Comparison of ENCODE assay signal across 8 mouse cellular contexts in the genomic region with DNA sequence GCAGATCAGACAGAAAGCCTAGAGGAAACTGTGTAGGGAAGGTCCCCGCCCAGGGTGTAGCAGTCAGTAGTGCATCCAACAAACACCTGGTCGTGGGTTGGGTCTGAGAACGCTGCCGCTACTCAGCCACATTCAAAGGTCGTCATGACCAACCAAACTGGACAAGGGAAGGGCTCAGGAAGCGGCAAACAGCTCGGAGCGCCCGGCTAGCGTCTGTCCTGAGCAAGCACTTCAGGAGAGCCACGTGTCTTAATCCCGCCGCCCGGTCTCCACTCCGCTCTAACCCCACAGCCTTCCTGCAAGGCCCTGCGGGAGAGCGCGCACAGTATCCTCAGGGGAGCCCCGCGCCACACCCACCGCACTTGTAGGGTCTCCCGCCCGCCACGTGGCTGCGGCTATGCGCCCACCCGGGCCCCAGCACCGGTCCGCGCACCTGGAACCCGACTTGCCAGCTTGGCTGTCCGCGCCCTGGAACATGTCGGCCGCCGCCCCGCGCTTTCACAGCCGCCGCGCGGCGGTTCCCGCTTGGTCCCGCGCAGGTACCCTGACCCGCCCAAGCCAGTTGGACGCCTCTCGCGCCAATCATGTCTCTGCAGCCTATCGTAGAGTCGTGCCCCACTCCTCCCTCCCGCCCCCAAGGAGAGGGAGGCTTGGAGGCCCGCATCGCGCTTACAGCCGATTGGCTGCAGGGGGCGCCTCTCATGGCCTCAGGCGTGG. TPM values are rescaled to one million over a fixed set of nuclear protein-coding genes. Genes with fewer than 3 reads are reported as not detected.
A peak's percentile ranks its signal among the peaks of the same experiment; 100 is the strongest.
DNase-seq lines count a peak whose midpoint lies in the region; ATAC-seq and TF ChIP-seq lines count a peak whose summit lies in the region.

A gene (minus strand): TSS at position 555 of the 717 bp plus-strand sequence.

- under 1% methylated on average over 59 of the region's 59 CpGs for WGBS in forebrain, embryonic 10.5 days
- WGBS in heart, postnatal 0 days, result under 1% methylated on average over 44 of the region's 59 CpGs
- WGBS in liver, embryonic 15.5 days (ENCODE audit: insufficient replicate concordance), result under 1% methylated on average over 59 of the region's 59 CpGs
- WGBS in neural tube, embryonic 11.5 days, result under 1% methylated on average over 59 of the region's 59 CpGs
- WGBS in stomach, embryonic 16.5 days, result under 1% methylated on average over 59 of the region's 59 CpGs

- peak; percentile 100 for ATAC-seq in heart, postnatal 0 days (ENCODE audit: insufficient read depth, low read depth)
- peak; percentile 100 for ATAC-seq in liver, embryonic 15.5 days (ENCODE audit: insufficient read depth)
- peak; percentile 100 for ATAC-seq in neural tube, embryonic 11.5 days (ENCODE audit: insufficient read depth, low FRiP score, low TSS enrichment)
- ATAC-seq in stomach, embryonic 16.5 days (ENCODE audit: insufficient read depth, low FRiP score), result peak; percentile 100

- H3K4me2 ChIP-seq in heart, postnatal 0 days (ENCODE audit: low read depth, low read length), result peak within 1 kb of the TSS; percentile 89
- H3K4me2 ChIP-seq in liver, embryonic 15.5 days, result peak within 1 kb of the TSS; percentile 96
- peak within 1 kb of the TSS; percentile 70 for H3K4me2 ChIP-seq in neural tube, embryonic 11.5 days (ENCODE audit: low read depth)
- H3K4me2 ChIP-seq in stomach, embryonic 16.5 days (ENCODE audit: low read depth, low read length), result peak within 1 kb of the TSS; percentile 73

- H3K9ac ChIP-seq in heart, postnatal 0 days (replicated peaks; ENCODE audit: low read depth, low read length), result peak within 1 kb of the TSS; percentile 57
- H3K9ac ChIP-seq in liver, embryonic 15.5 days, result peak within 1 kb of the TSS; percentile 89
- H3K9ac ChIP-seq in neural tube, embryonic 11.5 days (ENCODE audit: low read length), result peak within 1 kb of the TSS; percentile 73
- H3K9ac ChIP-seq in stomach, embryonic 16.5 days (ENCODE audit: low read length), result peak within 1 kb of the TSS; percentile 84

- peak within 1 kb of the TSS; percentile 96 for H3K4me3 ChIP-seq in E14TG2a.4 (replicated peaks; ENCODE audit: low read length)
- peak within 1 kb of the TSS; percentile 92 for H3K4me3 ChIP-seq in forebrain, embryonic 10.5 days
- peak within 1 kb of the TSS; percentile 69 for H3K4me3 ChIP-seq in heart, postnatal 0 days (ENCODE audit: low read depth, low read length)
- peak within 1 kb of the TSS; percentile 91 for H3K4me3 ChIP-seq in liver, embryonic 15.5 days (replicated peaks)
- H3K4me3 ChIP-seq in neural tube, embryonic 11.5 days (ENCODE audit: low read depth, low read length), result peak within 1 kb of the TSS; percentile 50
- peak within 1 kb of the TSS; percentile 79 for H3K4me3 ChIP-seq in stomach, embryonic 16.5 days (replicated peaks; ENCODE audit: low read length)

- H3K36me3 ChIP-seq in E14TG2a.4 (ENCODE audit: insufficient read depth, low read length), result peaks cover 68% of the 10 kb centered on the region
- peaks cover 76% of the 10 kb centered on the region for H3K36me3 ChIP-seq in forebrain, embryonic 10.5 days (replicated peaks)
- H3K36me3 ChIP-seq in heart, postnatal 0 days (replicated peaks; ENCODE audit: control insufficient read depth, insufficient read depth, low read length), result peaks cover 45% of the 10 kb centered on the region
- peaks cover 55% of the 10 kb centered on the region for H3K36me3 ChIP-seq in liver, embryonic 15.5 days (replicated peaks)
- peaks cover 25% of the 10 kb centered on the region for H3K36me3 ChIP-seq in neural tube, embryonic 11.5 days (ENCODE audit: control insufficient read depth, insufficient read depth, low read length)
- peaks cover 7% of the 10 kb centered on the region; the same call in 1 of the 2 replicates for H3K36me3 ChIP-seq in stomach, embryonic 16.5 days (ENCODE audit: control insufficient read depth, insufficient read depth, low read length)

- TF ChIP-seq CTCF in E14TG2a.4 (conservative IDR thresholded peaks at IDR 0.05; ENCODE audit: low read length), result no peak
- peak; percentile 44 for TF ChIP-seq CTCF in heart, postnatal 0 days (IDR thresholded peaks at IDR 0.05; ENCODE audit: low read depth)

- H3K27me3 ChIP-seq in E14TG2a.4 (ENCODE audit: insufficient read depth, low read length), result no peaks in the 10 kb centered on the region
- H3K27me3 ChIP-seq in forebrain, embryonic 10.5 days (ENCODE audit: poor library complexity, severe bottlenecking), result no peaks in the 10 kb centered on the region
- H3K27me3 ChIP-seq in heart, postnatal 0 days (ENCODE audit: control insufficient read depth, insufficient read depth, low read length), result no peaks in the 10 kb centered on the region
- no peaks in the 10 kb centered on the region for H3K27me3 ChIP-seq in liver, embryonic 15.5 days
- H3K27me3 ChIP-seq in neural tube, embryonic 11.5 days (ENCODE audit: control insufficient read depth, insufficient read depth, low read length), result no peaks in the 10 kb centered on the region
- no peaks in the 10 kb centered on the region for H3K27me3 ChIP-seq in stomach, embryonic 16.5 days (ENCODE audit: control insufficient read depth, insufficient read depth, low read length)

- DNase-seq in c-Kit-positive CD71-negative TER-119-negative erythroid progenitor cells, embryonic 14.5 days (ENCODE audit: low read depth), result peak; percentile 93
- DNase-seq in forebrain, embryonic 10.5 days (ENCODE audit: extremely low spot score, low spot score), result peak; percentile 98
- peak; percentile 96 for DNase-seq in heart, postnatal 0 days (ENCODE audit: low spot score)
- DNase-seq in kidney, postnatal 4 days, result peak; percentile 99 to 100
- DNase-seq in neural tube, embryonic 11.5 days (ENCODE audit: low spot score), result peak; percentile 99

- H3K4me1 ChIP-seq in E14TG2a.4 (replicated peaks; ENCODE audit: low read depth, low read length), result peaks cover 35% of the 10 kb centered on the region
- H3K4me1 ChIP-seq in forebrain, embryonic 10.5 days, result peaks cover 25% of the 10 kb centered on the region
- peaks cover 9% of the 10 kb centered on the region; the same call in 1 of the 2 replicates for H3K4me1 ChIP-seq in heart, postnatal 0 days (ENCODE audit: control insufficient read depth, insufficient read depth)
- H3K4me1 ChIP-seq in liver, embryonic 15.5 days (replicated peaks), result peaks cover 37% of the 10 kb centered on the region
- peaks cover 12% of the 10 kb centered on the region for H3K4me1 ChIP-seq in neural tube, embryonic 11.5 days (ENCODE audit: control insufficient read depth, insufficient read depth, low read length)
- H3K4me1 ChIP-seq in stomach, embryonic 16.5 days (ENCODE audit: control insufficient read depth, insufficient read depth, low read length), result peaks cover 8% of the 10 kb centered on the region; the same call in 1 of the 2 replicates

- no peaks in the 10 kb centered on the region for H3K9me3 ChIP-seq in E14TG2a.4 (ENCODE audit: low read length)
- H3K9me3 ChIP-seq in forebrain, embryonic 10.5 days, result no peaks in the 10 kb centered on the region
- no peaks in the 10 kb centered on the region for H3K9me3 ChIP-seq in heart, postnatal 0 days (replicated peaks; ENCODE audit: control insufficient read depth, low read length)
- no peaks in the 10 kb centered on the region for H3K9me3 ChIP-seq in liver, embryonic 15.5 days (replicated peaks)
- H3K9me3 ChIP-seq in neural tube, embryonic 11.5 days (ENCODE audit: control insufficient read depth, low read length), result no peaks in the 10 kb centered on the region
- H3K9me3 ChIP-seq in stomach, embryonic 16.5 days (replicated peaks; ENCODE audit: control insufficient read depth, low read length), result no peaks in the 10 kb centered on the region

- peak within 1 kb of the TSS; percentile 99 for H3K27ac ChIP-seq in forebrain, embryonic 10.5 days
- peak within 1 kb of the TSS; percentile 40; the same call in 1 of the 2 replicates for H3K27ac ChIP-seq in heart, postnatal 0 days (ENCODE audit: low read depth)
- peak within 1 kb of the TSS; percentile 82 for H3K27ac ChIP-seq in liver, embryonic 15.5 days (replicated peaks)
- H3K27ac ChIP-seq in neural tube, embryonic 11.5 days (ENCODE audit: low read depth, low read length), result peak within 1 kb of the TSS; percentile 9; the same call in 1 of the 2 replicates
- peak within 1 kb of the TSS; percentile 76 for H3K27ac ChIP-seq in stomach, embryonic 16.5 days (ENCODE audit: low read length)

- TF ChIP-seq EP300 in heart, postnatal 0 days (IDR thresholded peaks at IDR 0.05; ENCODE audit: low read depth), result no peak; the same call in 1 of the 2 replicates

RNA-seq across cellular contexts. Expression of the gene that starts here (rescaled TPM):
- 502 and 521 TPM in 2 replicates for polyA plus RNA-seq in forebrain, embryonic 10.5 days (2016; fragmentation: Nextera tagmentation; extraction: Ambion mirVana)
- total RNA-seq in heart, postnatal 0 days (2014; rRNA removed; ENCODE audit: low replicate concordance), result 22.4 and 46.5 TPM in 2 replicates
- 21.2 and 24.4 TPM in 2 replicates for polyA plus RNA-seq in heart, postnatal 0 days (2015; fragmentation: Nextera tagmentation; extraction: Ambion mirVana)
- 60.0 and 62.4 TPM in 2 replicates for polyA plus RNA-seq in liver, embryonic 15.5 days (2015; fragmentation: Nextera tagmentation; extraction: Ambion mirVana)
- polyA plus RNA-seq in neural tube, embryonic 11.5 days (2014; fragmentation: Nextera tagmentation; extraction: Ambion mirVana), result 203 and 204 TPM in 2 replicates
- polyA plus RNA-seq in stomach, embryonic 16.5 days (2015; fragmentation: Nextera tagmentation; extraction: Ambion mirVana), result 158 and 170 TPM in 2 replicates

Comparison
In these comparisons a context has a peak if more than half of its experiments do, and no peak if none do; other contexts are left out.
1. Peak in every context shown above with its lines: DNase-seq, ATAC-seq, H3K4me3 ChIP-seq and H3K27ac ChIP-seq.
2. H3K27ac ChIP-seq: peak in every context shown above with its lines; median percentile 99 in forebrain, embryonic 10.5 days; 82 in liver, embryonic 15.5 days; 76 in stomach, embryonic 16.5 days; 40 in heart, postnatal 0 days; 9 in neural tube, embryonic 11.5 days.